Mouse (Mus musculus): ENCODE data around the gene Lax1. TPM values are rescaled to one million over a fixed set of nuclear protein-coding genes. Genes with fewer than 3 reads are reported as not detected.

The Lax1 gene
- polyA plus RNA-seq, 1 experiment from 2014 or later, result 0.63 TPM

Small RNAs within 50 kb of the gene (microRNA-seq; reads per million reads assigned to microRNA genes)
- gene Mir6903, result 1.2 reads per million

Other genes with a start within 250 kb of the Lax1 start
- gene Snrpe, start 79.8 kb downstream of the Lax1 start, polyA plus RNA-seq (2015; fragmentation: Nextera tagmentation; extraction: Ambion mirVana), result 439 and 513 TPM in 2 replicates
- not detected in 2 replicates for gene Zbed6, start 29.2 kb downstream of the Lax1 start, polyA plus RNA-seq (2015; fragmentation: Nextera tagmentation; extraction: Ambion mirVana)
- 5.3 and 6.2 TPM in 2 replicates for gene Gm38394, start 28.8 kb downstream of the Lax1 start, polyA plus RNA-seq (2015; fragmentation: Nextera tagmentation; extraction: Ambion mirVana)
- 22.3 and 23.9 TPM in 2 replicates for gene Atp2b4, start 110.9 kb upstream of the Lax1 start, polyA plus RNA-seq (2015; fragmentation: Nextera tagmentation; extraction: Ambion mirVana)
- 1.9 and 2.7 TPM in 2 replicates for gene Optc, start 217.9 kb upstream of the Lax1 start, polyA plus RNA-seq (2015; fragmentation: Nextera tagmentation; extraction: Ambion mirVana)
- 3.5 and 4.5 TPM in 2 replicates for gene Prelp, start 231.3 kb upstream of the Lax1 start, polyA plus RNA-seq (2015; fragmentation: Nextera tagmentation; extraction: Ambion mirVana)